Mouse (Mus musculus): Measurements from ENCODE around the gene Capn12. TPM values are rescaled to one million over a fixed set of nuclear protein-coding genes. Genes with fewer than 3 reads are reported as not detected.

Gene Capn12
- polyA plus RNA-seq, 1 experiment from 2014 or later: 0.46 TPM

GRCm38 (mm10) chr7:28897661-28898060, 16.4 kb downstream of the Capn12 start:
- Histone ChIP-seq H3K4me3 (ENCODE audit: control insufficient read depth in 1 of 2, insufficient read depth in 1 of 2, low read depth in 1 of 2, low read length in 2 of 2) (no peak overlapping the region), H3K36me3 (ENCODE audit: control insufficient read depth, insufficient read depth, low read length) (peaks cover 98% of the 10 kb centered on the region), H3K4me2 (ENCODE audit: low read length) (no peak overlapping the region), H3K4me1 (ENCODE audit: control insufficient read depth in 2 of 2, insufficient read depth in 2 of 2, low read length in 2 of 2) (peaks cover 32 to 51% of the 10 kb centered on the region in 2 experiments), H3K27me3 (ENCODE audit: control insufficient read depth, insufficient read depth, low read length) (no peaks in the 10 kb centered on the region), H3K9ac (ENCODE audit: low read length) (no peak overlapping the region), H3K9me3 (ENCODE audit: control insufficient read depth, low read length) (no peaks in the 10 kb centered on the region), H3K27ac (replicated peaks in 1 of 2; ENCODE audit: control insufficient read depth in 1 of 2, insufficient read depth in 1 of 2, low read depth in 2 of 2, low read length in 2 of 2) (no peak overlapping the region)
- ATAC-seq (ENCODE audit: insufficient number of reproducible peaks, insufficient read depth, low FRiP score, low read depth): no peak
- WGBS: 88% methylated on average over 6 of the region's 6 CpGs

- H3K27me3 ChIP-seq (ENCODE audit: control insufficient read depth, insufficient read depth, low read length): no peaks in the 10 kb centered on the region
- no peaks in the 10 kb centered on the region for H3K9me3 ChIP-seq (ENCODE audit: control insufficient read depth, low read length)
- WGBS: 80% methylated on average over 4 of the region's 4 CpGs
- peaks cover 26 to 55% of the 10 kb centered on the region in 2 experiments for H3K4me1 ChIP-seq (ENCODE audit: control insufficient read depth in 2 of 2, insufficient read depth in 2 of 2, low read length in 2 of 2)
- H3K27ac ChIP-seq (replicated peaks in 1 of 2; ENCODE audit: control insufficient read depth in 1 of 2, insufficient read depth in 1 of 2, low read depth in 2 of 2, low read length in 2 of 2): 0 out of 4 replicates have a peak overlapping the region, but pooled peaks of 1 of the 2 experiments have one; percentile 91
- peaks cover 100% of the 10 kb centered on the region for H3K36me3 ChIP-seq (ENCODE audit: control insufficient read depth, insufficient read depth, low read length)
- no peak overlapping the region for H3K4me3 ChIP-seq (ENCODE audit: control insufficient read depth in 1 of 2, insufficient read depth in 1 of 2, low read depth in 1 of 2, low read length in 2 of 2)
- no peak overlapping the region for H3K4me2 ChIP-seq (ENCODE audit: low read length)
- no peak for ATAC-seq (ENCODE audit: insufficient number of reproducible peaks, insufficient read depth, low FRiP score, low read depth)
- H3K9ac ChIP-seq (ENCODE audit: low read length): no peak overlapping the region
Measured at GRCm38 (mm10) chr7:28899972-28900371, 18.8 kb downstream of the Capn12 start.

GRCm38 (mm10) chr7:28901311-28902125, 20.3 kb downstream of the Capn12 start:
- ATAC-seq (ENCODE audit: insufficient number of reproducible peaks, insufficient read depth, low FRiP score, low read depth): peak; percentile 52
- no peaks in the 10 kb centered on the region for H3K9me3 ChIP-seq (ENCODE audit: control insufficient read depth, low read length)
- H3K9ac ChIP-seq (ENCODE audit: low read length): peak overlapping the region; percentile 51
- H3K4me3 ChIP-seq (ENCODE audit: control insufficient read depth in 1 of 2, insufficient read depth in 1 of 2, low read depth in 1 of 2, low read length in 2 of 2): no peak overlapping the region
- no peaks in the 10 kb centered on the region for H3K27me3 ChIP-seq (ENCODE audit: control insufficient read depth, insufficient read depth, low read length)
- H3K36me3 ChIP-seq (ENCODE audit: control insufficient read depth, insufficient read depth, low read length): peaks cover 100% of the 10 kb centered on the region
- 71% methylated on average over 13 of the region's 13 CpGs for whole genome bisulfite sequencing
- H3K4me1 ChIP-seq (ENCODE audit: control insufficient read depth in 2 of 2, insufficient read depth in 2 of 2, low read length in 2 of 2): peaks cover 15 to 40% of the 10 kb centered on the region in 2 experiments
- H3K27ac ChIP-seq (replicated peaks in 1 of 2; ENCODE audit: control insufficient read depth in 1 of 2, insufficient read depth in 1 of 2, low read depth in 2 of 2, low read length in 2 of 2): peak overlapping the region; percentile 81 to 91
- H3K4me2 ChIP-seq (ENCODE audit: low read length): no peak overlapping the region

DNA sequence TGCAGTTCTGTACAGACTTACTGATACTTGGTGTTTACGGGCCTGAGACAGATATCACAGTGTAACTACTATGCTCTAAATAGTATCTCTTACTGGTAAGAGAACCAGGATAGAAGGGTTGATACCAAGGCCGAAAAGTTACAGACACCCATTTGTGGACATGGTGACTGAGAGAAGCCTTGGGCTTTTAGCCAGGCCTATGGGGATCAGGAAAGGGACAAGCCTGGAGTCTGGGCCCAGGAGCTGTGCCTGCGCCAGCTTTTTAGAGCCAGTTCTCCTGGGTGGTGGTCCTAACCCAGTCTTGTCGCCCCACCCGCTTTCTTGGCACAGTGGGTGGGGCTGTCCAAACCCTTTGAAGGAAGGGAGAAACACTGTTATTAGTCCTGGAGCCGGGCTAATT, 21.0 kb downstream of the Capn12 start:
- Histone ChIP-seq H3K9ac (ENCODE audit: low read length) (peak overlapping the region; percentile 59), H3K4me2 (ENCODE audit: low read length) (no peak overlapping the region), H3K4me3 (ENCODE audit: control insufficient read depth in 1 of 2, insufficient read depth in 1 of 2, low read depth in 1 of 2, low read length in 2 of 2) (no peak overlapping the region), H3K36me3 (ENCODE audit: control insufficient read depth, insufficient read depth, low read length) (peaks cover 100% of the 10 kb centered on the region), H3K4me1 (ENCODE audit: control insufficient read depth in 2 of 2, insufficient read depth in 2 of 2, low read length in 2 of 2) (peaks cover 15 to 38% of the 10 kb centered on the region in 2 experiments), H3K9me3 (ENCODE audit: control insufficient read depth, low read length) (no peaks in the 10 kb centered on the region), H3K27ac (replicated peaks in 1 of 2; ENCODE audit: control insufficient read depth in 1 of 2, insufficient read depth in 1 of 2, low read depth in 2 of 2, low read length in 2 of 2) (peak overlapping the region; percentile 81 to 91; a peak in 3 of 4 replicates), H3K27me3 (ENCODE audit: control insufficient read depth, insufficient read depth, low read length) (no peaks in the 10 kb centered on the region)
- no peak for ATAC-seq (ENCODE audit: insufficient number of reproducible peaks, insufficient read depth, low FRiP score, low read depth)
- 81% methylated on average over 6 of the region's 6 CpGs for WGBS

GRCm38 (mm10) chr7:28902809-28903208, 21.6 kb downstream of the Capn12 start:
- Histone ChIP-seq H3K27me3 (ENCODE audit: control insufficient read depth, insufficient read depth, low read length) (no peaks in the 10 kb centered on the region), H3K9me3 (ENCODE audit: control insufficient read depth, low read length) (no peaks in the 10 kb centered on the region), H3K36me3 (ENCODE audit: control insufficient read depth, insufficient read depth, low read length) (peaks cover 100% of the 10 kb centered on the region), H3K9ac (ENCODE audit: low read length) (peak overlapping the region; percentile 59; the same call in 1 of the 2 replicates), H3K4me1 (ENCODE audit: control insufficient read depth in 2 of 2, insufficient read depth in 2 of 2, low read length in 2 of 2) (peaks cover 15 to 38% of the 10 kb centered on the region in 2 experiments), H3K4me3 (ENCODE audit: control insufficient read depth in 1 of 2, insufficient read depth in 1 of 2, low read depth in 1 of 2, low read length in 2 of 2) (no peak overlapping the region), H3K4me2 (ENCODE audit: low read length) (no peak overlapping the region), H3K27ac (replicated peaks in 1 of 2; ENCODE audit: control insufficient read depth in 1 of 2, insufficient read depth in 1 of 2, low read depth in 2 of 2, low read length in 2 of 2) (peak overlapping the region; percentile 19 to 91; a peak in 3 of 4 replicates)
- no peak for ATAC-seq (ENCODE audit: insufficient number of reproducible peaks, insufficient read depth, low FRiP score, low read depth)
- WGBS: 89% methylated on average over 3 of the region's 3 CpGs

DNA sequence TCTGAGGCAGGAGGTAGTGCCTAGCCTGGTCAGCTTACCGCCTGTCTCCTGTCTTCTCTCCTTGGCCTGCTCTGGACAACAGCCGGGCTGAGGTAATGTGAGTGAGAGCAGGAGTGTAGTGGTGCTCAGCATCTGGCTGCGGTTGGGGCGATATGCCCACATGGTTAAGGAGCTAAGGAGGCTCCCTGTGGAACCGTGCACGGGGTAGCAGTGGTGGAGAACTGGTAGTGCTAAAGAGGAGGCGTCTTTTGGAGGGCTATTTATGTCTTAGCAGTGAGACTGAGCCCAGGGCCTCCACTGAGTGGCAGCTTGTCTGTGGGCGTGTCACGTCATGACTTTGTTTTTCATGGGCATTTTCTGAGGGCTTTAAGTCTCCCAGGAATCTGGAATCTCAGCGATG, 22.6 kb downstream of the Capn12 start:
- 63% methylated on average over 10 of the region's 10 CpGs for WGBS
- no peak; the same call in 1 of the 2 replicates for ATAC-seq (ENCODE audit: insufficient number of reproducible peaks, insufficient read depth, low FRiP score, low read depth)
- H3K9me3 ChIP-seq (ENCODE audit: control insufficient read depth, low read length): no peaks in the 10 kb centered on the region
- H3K9ac ChIP-seq (ENCODE audit: low read length): peak overlapping the region; percentile 21; the same call in 1 of the 2 replicates
- H3K27ac ChIP-seq (replicated peaks in 1 of 2; ENCODE audit: control insufficient read depth in 1 of 2, insufficient read depth in 1 of 2, low read depth in 2 of 2, low read length in 2 of 2): peak overlapping the region; percentile 2 to 91; a peak in 3 of 4 replicates
- H3K4me1 ChIP-seq (ENCODE audit: control insufficient read depth in 2 of 2, insufficient read depth in 2 of 2, low read length in 2 of 2): peaks cover 15 to 38% of the 10 kb centered on the region in 2 experiments
- no peaks in the 10 kb centered on the region for H3K27me3 ChIP-seq (ENCODE audit: control insufficient read depth, insufficient read depth, low read length)
- no peak overlapping the region for H3K4me2 ChIP-seq (ENCODE audit: low read length)
- peaks cover 100% of the 10 kb centered on the region for H3K36me3 ChIP-seq (ENCODE audit: control insufficient read depth, insufficient read depth, low read length)
- H3K4me3 ChIP-seq (ENCODE audit: control insufficient read depth in 1 of 2, insufficient read depth in 1 of 2, low read depth in 1 of 2, low read length in 2 of 2): no peak overlapping the region

DNA sequence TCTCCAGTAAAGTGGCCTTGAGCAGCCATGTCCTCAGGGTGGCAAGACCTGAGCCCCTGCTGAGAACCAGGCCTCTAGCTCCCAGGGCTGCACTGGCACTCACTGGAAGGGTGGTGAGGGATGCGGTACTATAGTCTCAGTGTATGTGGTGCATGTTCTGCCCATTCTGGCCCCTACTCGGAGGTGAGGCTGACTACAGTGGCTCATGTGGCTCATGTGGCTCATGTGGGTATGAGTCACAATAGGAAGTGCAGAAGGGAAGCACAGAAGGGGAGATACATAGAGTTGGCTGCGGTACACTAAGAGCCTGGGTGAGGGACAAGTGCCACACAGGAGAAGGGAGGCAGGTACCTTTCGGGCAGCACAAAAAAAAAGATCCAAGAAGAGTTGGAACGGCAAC, 26.0 kb downstream of the Capn12 start:
- 85% methylated on average over 5 of the region's 5 CpGs for WGBS
- no peak for ATAC-seq (ENCODE audit: insufficient number of reproducible peaks, insufficient read depth, low FRiP score, low read depth)
- Histone ChIP-seq H3K4me3 (ENCODE audit: control insufficient read depth in 1 of 2, insufficient read depth in 1 of 2, low read depth in 1 of 2, low read length in 2 of 2) (no peak overlapping the region), H3K36me3 (ENCODE audit: control insufficient read depth, insufficient read depth, low read length) (peaks cover 100% of the 10 kb centered on the region), H3K4me1 (ENCODE audit: control insufficient read depth in 2 of 2, insufficient read depth in 2 of 2, low read length in 2 of 2) (peaks cover 7 to 26% of the 10 kb centered on the region in 2 experiments; a peak in 3 of 4 replicates), H3K9ac (ENCODE audit: low read length) (no peak overlapping the region), H3K9me3 (ENCODE audit: control insufficient read depth, low read length) (no peaks in the 10 kb centered on the region), H3K4me2 (ENCODE audit: low read length) (no peak overlapping the region), H3K27me3 (ENCODE audit: control insufficient read depth, insufficient read depth, low read length) (no peaks in the 10 kb centered on the region), H3K27ac (replicated peaks in 1 of 2; ENCODE audit: control insufficient read depth in 1 of 2, insufficient read depth in 1 of 2, low read depth in 2 of 2, low read length in 2 of 2) (no peak overlapping the region)

Data from heart, embryonic 14.5 days (tissue).